Mouse (Mus musculus) lung, postnatal 36 days (tissue): ENCODE data around the gene Rapgef4.
A peak's percentile ranks its signal among the peaks of the same experiment; 100 is the strongest.

Source experiments
- DNase-seq: peaks from one replicate; pipeline ENCODE4 v3.0.0; 2022; ENCODE audit warnings: mixed read lengths

The Rapgef4 gene

GRCm38 (mm10) chr2:72156484-72156883 is 175.4 kb downstream of the Rapgef4 start:
- no peak for DNase-seq

- DNase-seq = no peak
Measured at GRCm38 (mm10) chr2:72157561-72157960, 176.5 kb downstream of the Rapgef4 start.

- no peak for DNase-seq
Measured at GRCm38 (mm10) chr2:72158045-72158444, 177.0 kb downstream of the Rapgef4 start.

GRCm38 (mm10) chr2:72158691-72159225 is 177.7 kb downstream of the Rapgef4 start:
- DNase-seq = no peak

GRCm38 (mm10) chr2:72159281-72159680 is 178.2 kb downstream of the Rapgef4 start:
- no peak for DNase-seq

GRCm38 (mm10) chr2:72165136-72165854 is 184.3 kb downstream of the Rapgef4 start:
- no peak for DNase-seq

- no peak for DNase-seq
Measured at GRCm38 (mm10) chr2:72169451-72170100, 188.5 kb downstream of the Rapgef4 start.

GRCm38 (mm10) chr2:72170546-72170945 is 189.5 kb downstream of the Rapgef4 start:
- DNase-seq = peak; percentile 72

GRCm38 (mm10) chr2:72171204-72171603 is 190.2 kb downstream of the Rapgef4 start:
- DNase-seq = no peak

GRCm38 (mm10) chr2:72173010-72173409 is 192.0 kb downstream of the Rapgef4 start:
- no peak for DNase-seq

- no peak for DNase-seq
Measured at GRCm38 (mm10) chr2:72173844-72174243, 192.8 kb downstream of the Rapgef4 start.

GRCm38 (mm10) chr2:72175536-72175935 is 194.5 kb downstream of the Rapgef4 start:
- DNase-seq = no peak

GRCm38 (mm10) chr2:72175971-72176370 is 194.9 kb downstream of the Rapgef4 start:
- no peak for DNase-seq

- DNase-seq = no peak
Measured at GRCm38 (mm10) chr2:72177214-72178023, 196.4 kb downstream of the Rapgef4 start.

GRCm38 (mm10) chr2:72178025-72178424 is 197.0 kb downstream of the Rapgef4 start:
- DNase-seq = no peak

GRCm38 (mm10) chr2:72178515-72178914 is 197.5 kb downstream of the Rapgef4 start:
- DNase-seq = no peak

GRCm38 (mm10) chr2:72179600-72180301 is 198.7 kb downstream of the Rapgef4 start:
- DNase-seq = no peak

- no peak for DNase-seq
Measured at GRCm38 (mm10) chr2:72181443-72181842, 200.4 kb downstream of the Rapgef4 start.

- no peak for DNase-seq
Measured at GRCm38 (mm10) chr2:72183751-72184150, 202.7 kb downstream of the Rapgef4 start.

- DNase-seq = peak; percentile 49
Measured at GRCm38 (mm10) chr2:72196190-72196965, 215.3 kb downstream of the Rapgef4 start.

GRCm38 (mm10) chr2:72197026-72197425 is 216.0 kb downstream of the Rapgef4 start:
- DNase-seq = peak; percentile 13

- DNase-seq = no peak
Measured at GRCm38 (mm10) chr2:72199451-72199850, 218.4 kb downstream of the Rapgef4 start.
